Mouse (Mus musculus): ENCODE data around the gene Brf1. TPM values are rescaled to one million over a fixed set of nuclear protein-coding genes. Genes with fewer than 3 reads are reported as not detected.

Brf1 gene
- total RNA-seq (2023), result 222 TPM

GRCm38 (mm10) chr12:113000294-113001132 lies at the start of gene Brf1:
Gene Brf1, minus strand, starts transcription at chr12:113000704.

GRCm38 (mm10) chr12:113013604-113014558 lies 13.4 kb upstream of the Brf1 start, which contains the start of gene Pacs2:
Gene Pacs2, plus strand, starts transcription at chr12:113014508.

GRCm38 (mm10) chr12:112976371-112977073 lies 24.0 kb downstream of the Brf1 start, which contains the start of gene Btbd6:
Gene Btbd6, plus strand, starts transcription at chr12:112976482.

GRCm38 (mm10) chr12:112941776-112942713 lies 58.5 kb downstream of the Brf1 start, which contains the start of gene Nudt14:
Gene Nudt14, minus strand, starts transcription at chr12:112942124.

GRCm38 (mm10) chr12:112929562-112930352 lies 70.7 kb downstream of the Brf1 start, which contains the start of gene Jag2:
Gene Jag2, minus strand, starts transcription at chr12:112929776.

Other genes starting within 250 kb of the Brf1 start
- gene Pld4, start 240.0 kb downstream of the Brf1 start, total RNA-seq (2023), result 16.8 TPM
- 1.8 TPM for gene Ahnak2, start 198.0 kb downstream of the Brf1 start, total RNA-seq (2023)
- 0.30 TPM for gene Clba1, start 191.8 kb downstream of the Brf1 start, total RNA-seq (2023)
- gene Cdca4, start 171.3 kb downstream of the Brf1 start, total RNA-seq (2023), result 36.2 TPM
- gene Gpr132, start 132.5 kb downstream of the Brf1 start, total RNA-seq (2023), result 397 TPM
- 5.4 TPM for gene Jag2, start 70.9 kb downstream of the Brf1 start, total RNA-seq (2023)
- 30.9 TPM for gene Nudt14, start 58.6 kb downstream of the Brf1 start, total RNA-seq (2023)
- 39.7 TPM for gene Btbd6, start 24.2 kb downstream of the Brf1 start, total RNA-seq (2023)
- 77.9 TPM for gene Pacs2, start 13.8 kb upstream of the Brf1 start, total RNA-seq (2023)
- gene Tex22, start 73.8 kb upstream of the Brf1 start, total RNA-seq (2023), result 2.0 TPM
- 93.8 TPM for gene Mta1, start 97.6 kb upstream of the Brf1 start, total RNA-seq (2023)
- 17.6 TPM for gene Crip2, start 139.5 kb upstream of the Brf1 start, total RNA-seq (2023)
- gene Crip1, start 145.6 kb upstream of the Brf1 start, total RNA-seq (2023), result 1,079 TPM
- gene Tedc1, start 155.7 kb upstream of the Brf1 start, total RNA-seq (2023), result 13.3 TPM
- not detected for gene Tmem121, start 185.2 kb upstream of the Brf1 start, total RNA-seq (2023)

Measured in CD4-positive naive resting alpha-beta T cell, adult 57 days (primary cell).